Mouse (Mus musculus) thymus, adult 2 months (tissue): ENCODE results near the gene Ccdc157.
A peak's percentile ranks its signal among the peaks of the same experiment; 100 is the strongest.

ENCODE experiments used
- CTCF ChIP-seq: fragments of 200-500 bp; IDR thresholded peaks from 2 replicates; pipeline ENCODE4 v1.5.1; 2012; ENCODE audit warnings: mild to moderate bottlenecking, control low read depth, low read length, moderate library complexity, borderline replicate concordance; ENCODE audit not compliant: control insufficient read depth, poor library complexity, insufficient read depth; ENCODE audit errors: extremely low read depth
- POLR2A ChIP-seq: fragments of 200-500 bp; IDR thresholded peaks from 2 replicates; pipeline ENCODE4 v1.6.1; 2012; ENCODE audit warnings: mild to moderate bottlenecking, low read length, control low read depth, moderate library complexity; ENCODE audit not compliant: control insufficient read depth, poor library complexity, insufficient read depth; ENCODE audit errors: extremely low read depth

DNA sequence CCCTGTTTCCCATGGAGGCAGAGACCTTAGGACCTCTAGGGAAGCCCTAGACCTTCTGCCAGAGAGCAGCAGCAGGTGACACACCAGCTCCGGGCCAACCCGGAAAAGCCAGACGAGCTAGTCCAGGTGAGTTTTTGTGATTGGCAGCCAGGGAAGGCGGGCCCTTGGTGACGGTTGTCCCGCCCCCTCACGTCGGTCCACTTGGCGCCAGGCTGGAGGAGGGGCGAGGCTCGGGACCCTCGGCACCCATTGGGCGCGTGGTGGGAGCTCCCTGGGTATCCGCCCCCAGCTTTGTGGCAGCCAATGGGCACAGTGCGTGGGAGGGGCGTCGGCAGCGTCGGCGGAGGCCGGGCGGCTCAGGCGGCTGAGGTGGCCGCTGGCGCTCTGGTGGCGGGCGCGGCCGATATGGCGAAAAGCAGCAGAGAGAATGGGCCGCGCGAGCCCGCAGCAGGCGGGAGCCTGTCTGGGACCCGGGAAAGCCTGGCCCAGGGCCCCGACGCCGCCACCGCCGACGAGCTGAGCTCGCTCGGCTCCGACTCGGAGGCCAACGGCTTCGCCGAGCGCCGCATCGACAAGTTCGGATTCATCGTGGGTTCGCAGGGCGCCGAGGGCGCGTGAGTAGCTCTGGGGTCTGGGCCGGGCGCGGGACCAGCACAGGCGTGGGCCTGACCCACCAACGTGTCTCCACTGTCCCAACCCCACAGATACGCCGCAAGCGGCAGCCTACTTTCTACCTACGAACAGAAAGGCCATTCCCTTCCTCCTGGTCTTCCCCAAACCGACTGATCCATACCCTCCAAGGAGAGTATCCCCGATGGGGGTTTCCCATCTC, 26.6 kb upstream of the Ccdc157 start, which contains the start of gene Tbc1d10a:
- peak; percentile 53; the same call in 1 of the 2 replicates for TF ChIP-seq CTCF
- TF ChIP-seq POLR2A: peak; percentile 85
